Mouse (Mus musculus) embryonic fibroblast, embryonic 13.5 days (primary cell): ENCODE results near the gene Snrpd3.

Experiments used
- CTCF ChIP-seq: IDR thresholded peaks from 2 replicates; pipeline ENCODE4 v1.5.1; 2011; ENCODE audit warnings: mild to moderate bottlenecking, control low read depth, low read length, moderate library complexity, borderline replicate concordance; ENCODE audit not compliant: insufficient read depth
- POLR2A ChIP-seq: IDR thresholded peaks from 2 replicates; pipeline ENCODE4 v1.6.1; 2011; ENCODE audit warnings: low read depth, mild to moderate bottlenecking, control low read depth, low read length, moderate library complexity

GRCm38 (mm10) chr10:75501641-75502040 lies 15.7 kb upstream of the Snrpd3 start:
- TF ChIP-seq POLR2A (no peak), CTCF (no peak)
